Mouse (Mus musculus) CH12.LX (cell line): ENCODE results near the gene Dab1. TPM values are rescaled to one million over a fixed set of nuclear protein-coding genes. Genes with fewer than 3 reads are reported as not detected.

Experiments
- DNase-seq: peaks from one replicate; pipeline ENCODE4 v3.0.0-alpha.2; 2013; ENCODE audit errors: extremely low read depth
- H3K27ac ChIP-seq: 2 replicates; pipeline ENCODE4 v1.5.1; 2012; ENCODE audit warnings: low read depth, mild to moderate bottlenecking, control low read depth, moderate library complexity; ENCODE audit not compliant: insufficient read depth
- H3K27me3 ChIP-seq: replicated peaks from 2 replicates; pipeline ENCODE3; 2012; ENCODE audit warnings: inconsistent platforms
- H3K36me3 ChIP-seq, 2 experiments: replicated peaks in 1 of 2; 2 replicates each; pipeline versions ENCODE3 to v1.6.1; 2012; ENCODE audit warnings: inconsistent platforms in 1 of 2, low read length in 1 of 2, mild to moderate bottlenecking in 1 of 2, mixed read lengths in 1 of 2, moderate library complexity in 1 of 2; ENCODE audit not compliant: control insufficient read depth in 1 of 2, insufficient read depth in 1 of 2
- H3K4me1 ChIP-seq, 2 experiments: 2 replicates each; pipeline ENCODE4 v1.6.1; 2012; ENCODE audit warnings: inconsistent platforms in 1 of 2, moderate library complexity in 1 of 2; ENCODE audit not compliant: insufficient read depth in 2 of 2, control insufficient read depth in 1 of 2
- H3K4me2 ChIP-seq: 2 replicates; pipeline ENCODE4 v1.6.1; 2012; ENCODE audit warnings: low read depth, mild to moderate bottlenecking, control low read depth; ENCODE audit not compliant: poor library complexity, insufficient read depth, severe bottlenecking
- H3K4me3 ChIP-seq, 3 experiments: fragments of 150-350 bp in 1 of 3; sonication (generic) in 1 of 3; replicated peaks in 1 of 3; 2 replicates each; pipeline versions ENCODE3 to v1.5.1; 2011 to 2012; ENCODE audit warnings: low read depth in 2 of 3, low read length in 2 of 3, mild to moderate bottlenecking in 2 of 3, moderate library complexity in 2 of 3, control low read depth in 1 of 3, improper control_type of control experiment in 1 of 3, inconsistent platforms in 1 of 3, mixed read lengths in 1 of 3; ENCODE audit not compliant: poor library complexity in 1 of 3
- H3K79me2 ChIP-seq: replicated peaks from 2 replicates; pipeline ENCODE4 v1.6.1; 2012; ENCODE audit warnings: mild to moderate bottlenecking, moderate library complexity; ENCODE audit not compliant: control insufficient read depth, poor library complexity, insufficient read depth, severe bottlenecking; ENCODE audit errors: extremely low read depth
- H3K9ac ChIP-seq: 2 replicates; pipeline ENCODE4 v1.6.1; 2012; ENCODE audit warnings: low read depth, mild to moderate bottlenecking, control low read depth, moderate library complexity; ENCODE audit not compliant: insufficient read depth
- H3K9me3 ChIP-seq: replicated peaks from 2 replicates; pipeline ENCODE3; 2012; ENCODE audit warnings: low read length, inconsistent platforms, mixed read lengths
- BHLHE40 ChIP-seq: IDR thresholded peaks from 2 replicates; pipeline ENCODE4 v1.6.1; 2011; ENCODE audit warnings: mild to moderate bottlenecking, low read depth, low read length, improper control_type of control experiment
- CHD1 ChIP-seq: IDR thresholded peaks from 2 replicates; pipeline ENCODE4 v1.6.1; 2012; ENCODE audit warnings: low read depth, low read length, improper control_type of control experiment, inconsistent platforms
- E2F4 ChIP-seq: IDR thresholded peaks from 2 replicates; pipeline ENCODE4 v1.6.1; 2011; ENCODE audit warnings: low read depth, low read length, improper control_type of control experiment; ENCODE audit not compliant: insufficient replicate concordance
- ETS1 ChIP-seq: conservative IDR thresholded peaks from 2 replicates; pipeline ENCODE4 v1.6.1; 2012; ENCODE audit warnings: low read depth, mild to moderate bottlenecking, inconsistent platforms, low read length, improper control_type of control experiment, moderate library complexity
- JUN ChIP-seq: IDR thresholded peaks from 2 replicates; pipeline ENCODE4 v1.6.1; 2011; ENCODE audit warnings: low read depth, mild to moderate bottlenecking, low read length, improper control_type of control experiment, moderate library complexity; ENCODE audit not compliant: insufficient read depth
- JUND ChIP-seq: conservative IDR thresholded peaks from 2 replicates; pipeline ENCODE4 v1.6.1; 2011; ENCODE audit warnings: low read depth, low read length, improper control_type of control experiment
- MAX ChIP-seq: IDR thresholded peaks from 2 replicates; pipeline ENCODE4 v1.6.1; 2011; ENCODE audit warnings: low read length, improper control_type of control experiment
- MEF2A ChIP-seq: IDR thresholded peaks from 2 replicates; pipeline ENCODE4 v1.6.1; 2014; ENCODE audit warnings: low read depth, mild to moderate bottlenecking, inconsistent platforms, low read length, improper control_type of control experiment, borderline replicate concordance
- MYC ChIP-seq: IDR thresholded peaks from 2 replicates; pipeline ENCODE4 v1.6.1; 2011; ENCODE audit warnings: low read depth, mild to moderate bottlenecking, improper control_type of control experiment, low read length
- PAX5 ChIP-seq: IDR thresholded peaks from 2 replicates; pipeline ENCODE4 v1.6.1; 2012; ENCODE audit warnings: low read length, inconsistent platforms, mixed read lengths
- POLR2A ChIP-seq: IDR thresholded peaks from 2 replicates; pipeline ENCODE4 v1.6.1; 2011; ENCODE audit warnings: low read depth, mild to moderate bottlenecking, improper control_type of control experiment, low read length
- RCOR1 ChIP-seq: conservative IDR thresholded peaks from 2 replicates; pipeline ENCODE4 v1.6.1; 2012; ENCODE audit warnings: low read depth, mild to moderate bottlenecking, inconsistent platforms, low read length, improper control_type of control experiment
- SIN3A ChIP-seq: IDR thresholded peaks from 2 replicates; pipeline ENCODE4 v1.6.1; 2012; ENCODE audit warnings: low read length, improper control_type of control experiment, inconsistent platforms
- SMC3 ChIP-seq: IDR thresholded peaks from 2 replicates; pipeline ENCODE4 v1.6.1; 2011; ENCODE audit warnings: low read depth, low read length, improper control_type of control experiment
- UBTF ChIP-seq: IDR thresholded peaks from 2 replicates; pipeline ENCODE4 v1.6.1; 2012; ENCODE audit warnings: low read depth, mild to moderate bottlenecking, inconsistent platforms, low read length, improper control_type of control experiment, moderate library complexity
- USF1 ChIP-seq: IDR thresholded peaks from 2 replicates; pipeline ENCODE4 v1.6.1; 2014; ENCODE audit warnings: low read depth, mild to moderate bottlenecking, inconsistent platforms, low read length, improper control_type of control experiment
- USF2 ChIP-seq: conservative IDR thresholded peaks from 2 replicates; pipeline ENCODE4 v1.6.1; 2011; ENCODE audit warnings: low read depth, low read length, improper control_type of control experiment
- ZMIZ1 ChIP-seq: IDR thresholded peaks from 2 replicates; pipeline ENCODE4 v1.6.1; 2012; ENCODE audit warnings: low read depth, mild to moderate bottlenecking, inconsistent platforms, low read length, improper control_type of control experiment
- ZNF384 ChIP-seq: IDR thresholded peaks from 2 replicates; pipeline ENCODE4 v1.6.1; 2012; ENCODE audit warnings: low read depth, low read length, improper control_type of control experiment, inconsistent platforms
- dilution Hi-C: fragments of 300-500 bp; cut with MboI; formaldehyde crosslinking; loops from 2 replicates; pipeline ENCODE4 v1.14.3; 2020; ENCODE audit warnings: low sequenced_read_pairs; ENCODE audit not compliant: extremely low pct_unique_long_range_greater_than_20kb, extremely low pct_ligation_motif_present
- in situ Hi-C: fragments of 300-500 bp; cut with MboI; formaldehyde crosslinking; loops from 3 replicates; pipeline ENCODE4 v1.14.3; 2019; ENCODE audit warnings: low sequenced_read_pairs, low pct_ligation_motif_present, low pct_unique_long_range_greater_than_20kb, mixed read lengths
- polyA plus RNA-seq: library from polyadenylated mRNA; unstranded; fragments of >175 nt; gene quantifications from 2 replicates; pipeline ENCODE4 v1.2.1, GENCODE M21; 2012; ENCODE audit warnings: low read depth; ENCODE audit not compliant: insufficient read length
- total RNA-seq, 2 experiments: library from RNA; depleted of rRNA; stranded (reverse); fragments of 300-350 nt in 1 of 2; fragments of >200 nt in 1 of 2; gene quantifications; 2 replicates each; pipeline ENCODE4 v1.2.3; 2012 to 2014

Dab1 gene
- total and polyA plus RNA-seq, 3 experiments, result not detected

- H3K9me3 ChIP-seq, result peaks cover 81% of the 10 kb centered on the region
- H3K27ac ChIP-seq, result no peak overlapping the region
- DNase-seq, result no peak
- no peaks in the 10 kb centered on the region for H3K79me2 ChIP-seq
- no peak overlapping the region for H3K4me2 ChIP-seq
- in situ Hi-C loops, result no loop called here
- TF ChIP-seq CHD1 (no peak), ETS1 (no peak), SIN3A (no peak), UBTF (no peak), BHLHE40 (no peak)
- H3K36me3 ChIP-seq, result no peaks in the 10 kb centered on the region
- no peak overlapping the region for H3K4me3 ChIP-seq
- no peaks in the 10 kb centered on the region for H3K4me1 ChIP-seq
- no peak overlapping the region for H3K9ac ChIP-seq
- dilution Hi-C loops, result no loop called here
- H3K27me3 ChIP-seq, result no peaks in the 10 kb centered on the region
Observed at GRCm38 (mm10) chr4:104371136-104371535, 752.0 kb downstream of the Dab1 start.

GRCm38 (mm10) chr4:104374191-104374590 is 755.0 kb downstream of the Dab1 start:
- dilution Hi-C loops (no loop called here), in situ Hi-C loops (no loop called here)
- Histone ChIP-seq H3K4me1 (no peaks in the 10 kb centered on the region), H3K27me3 (no peaks in the 10 kb centered on the region), H3K36me3 (no peaks in the 10 kb centered on the region), H3K4me2 (no peak overlapping the region), H3K79me2 (no peaks in the 10 kb centered on the region), H3K9me3 (peaks cover 75% of the 10 kb centered on the region), H3K27ac (no peak overlapping the region), H3K9ac (no peak overlapping the region), H3K4me3 (no peak overlapping the region)
- no peak for DNase-seq
- TF ChIP-seq ZMIZ1 (no peak), POLR2A (no peak), MYC (no peak), UBTF (no peak), ZNF384 (no peak), SMC3 (no peak), JUN (no peak), PAX5 (no peak), RCOR1 (no peak), JUND (no peak), MAX (no peak), CHD1 (no peak), MEF2A (no peak), BHLHE40 (no peak), E2F4 (no peak), USF1 (no peak), USF2 (no peak), ETS1 (no peak)
